Mouse (Mus musculus) hindbrain, embryonic 14.5 days (tissue): ENCODE results near the gene Ccng1. TPM values are rescaled to one million over a fixed set of nuclear protein-coding genes. Genes with fewer than 3 reads are reported as not detected.

Source experiments
- polyA plus RNA-seq: library from polyadenylated mRNA; unstranded; fragments of >200 nt; fragmentation: Nextera tagmentation; extraction: Ambion mirVana; gene quantifications from 2 replicates; pipeline ENCODE4 v1.2.1, GENCODE M21; 2014

Gene Ccng1
- polyA plus RNA-seq, 1 experiment from 2014 or later: 42.9 TPM

Other genes with a start within 250 kb of the Ccng1 start
- 57.4 and 62.2 TPM in 2 replicates for gene Mat2b, start 60.1 kb downstream of the Ccng1 start, polyA plus RNA-seq
- 6.9 and 7.2 TPM in 2 replicates for gene Hmmr, start 21.9 kb downstream of the Ccng1 start, polyA plus RNA-seq
- gene Nudcd2, start 21.6 kb downstream of the Ccng1 start, polyA plus RNA-seq: 59.2 and 59.9 TPM in 2 replicates